Mouse (Mus musculus) CH12.LX (cell line): ENCODE data around the gene Gmppa. TPM values are rescaled to one million over a fixed set of nuclear protein-coding genes. Genes with fewer than 3 reads are reported as not detected.

Source experiments
- DNase-seq: peaks from one replicate; pipeline ENCODE4 v3.0.0-alpha.2; 2013; ENCODE audit errors: extremely low read depth
- H3K27ac ChIP-seq: 2 replicates; pipeline ENCODE4 v1.5.1; 2012; ENCODE audit warnings: low read depth, mild to moderate bottlenecking, control low read depth, moderate library complexity; ENCODE audit not compliant: insufficient read depth
- H3K27me3 ChIP-seq: replicated peaks from 2 replicates; pipeline ENCODE3; 2012; ENCODE audit warnings: inconsistent platforms
- H3K36me3 ChIP-seq, 2 experiments: replicated peaks in 1 of 2; 2 replicates each; pipeline versions ENCODE3 to v1.6.1; 2012; ENCODE audit warnings: inconsistent platforms in 1 of 2, low read length in 1 of 2, mild to moderate bottlenecking in 1 of 2, mixed read lengths in 1 of 2, moderate library complexity in 1 of 2; ENCODE audit not compliant: control insufficient read depth in 1 of 2, insufficient read depth in 1 of 2
- H3K4me1 ChIP-seq, 2 experiments: 2 replicates each; pipeline ENCODE4 v1.6.1; 2012; ENCODE audit warnings: inconsistent platforms in 1 of 2, moderate library complexity in 1 of 2; ENCODE audit not compliant: insufficient read depth in 2 of 2, control insufficient read depth in 1 of 2
- H3K4me2 ChIP-seq: 2 replicates; pipeline ENCODE4 v1.6.1; 2012; ENCODE audit warnings: low read depth, mild to moderate bottlenecking, control low read depth; ENCODE audit not compliant: poor library complexity, insufficient read depth, severe bottlenecking
- H3K4me3 ChIP-seq, 3 experiments: fragments of 150-350 bp in 1 of 3; sonication (generic) in 1 of 3; replicated peaks in 1 of 3; 2 replicates each; pipeline versions ENCODE3 to v1.5.1; 2011 to 2012; ENCODE audit warnings: low read depth in 2 of 3, low read length in 2 of 3, mild to moderate bottlenecking in 2 of 3, moderate library complexity in 2 of 3, control low read depth in 1 of 3, improper control_type of control experiment in 1 of 3, inconsistent platforms in 1 of 3, mixed read lengths in 1 of 3; ENCODE audit not compliant: poor library complexity in 1 of 3
- H3K79me2 ChIP-seq: replicated peaks from 2 replicates; pipeline ENCODE4 v1.6.1; 2012; ENCODE audit warnings: mild to moderate bottlenecking, moderate library complexity; ENCODE audit not compliant: control insufficient read depth, poor library complexity, insufficient read depth, severe bottlenecking; ENCODE audit errors: extremely low read depth
- H3K9ac ChIP-seq: 2 replicates; pipeline ENCODE4 v1.6.1; 2012; ENCODE audit warnings: low read depth, mild to moderate bottlenecking, control low read depth, moderate library complexity; ENCODE audit not compliant: insufficient read depth
- H3K9me3 ChIP-seq: replicated peaks from 2 replicates; pipeline ENCODE3; 2012; ENCODE audit warnings: low read length, inconsistent platforms, mixed read lengths
- CHD1 ChIP-seq: IDR thresholded peaks from 2 replicates; pipeline ENCODE4 v1.6.1; 2012; ENCODE audit warnings: low read depth, low read length, improper control_type of control experiment, inconsistent platforms
- ELF1 ChIP-seq: IDR thresholded peaks from 2 replicates; pipeline ENCODE4 v1.6.1; 2014; ENCODE audit warnings: low read depth, mild to moderate bottlenecking, inconsistent platforms, low read length, improper control_type of control experiment
- HCFC1 ChIP-seq: IDR thresholded peaks from 2 replicates; pipeline ENCODE4 v1.6.1; 2012; ENCODE audit warnings: low read depth, mild to moderate bottlenecking, inconsistent platforms, low read length, improper control_type of control experiment
- IRF4 ChIP-seq: IDR thresholded peaks from 2 replicates; pipeline ENCODE4 v1.6.1; 2014; ENCODE audit warnings: low read depth, mild to moderate bottlenecking, inconsistent platforms, low read length, improper control_type of control experiment
- JUN ChIP-seq: IDR thresholded peaks from 2 replicates; pipeline ENCODE4 v1.6.1; 2011; ENCODE audit warnings: low read depth, mild to moderate bottlenecking, low read length, improper control_type of control experiment, moderate library complexity; ENCODE audit not compliant: insufficient read depth
- MAX ChIP-seq: IDR thresholded peaks from 2 replicates; pipeline ENCODE4 v1.6.1; 2011; ENCODE audit warnings: low read length, improper control_type of control experiment
- MAZ ChIP-seq: IDR thresholded peaks from 2 replicates; pipeline ENCODE4 v1.6.1; 2012; ENCODE audit warnings: low read depth, mild to moderate bottlenecking, inconsistent platforms, low read length, improper control_type of control experiment, moderate library complexity
- MXI1 ChIP-seq: IDR thresholded peaks from 2 replicates; pipeline ENCODE4 v1.6.1; 2011; ENCODE audit warnings: mild to moderate bottlenecking, low read depth, low read length, improper control_type of control experiment
- NELFE ChIP-seq: IDR thresholded peaks from 2 replicates; pipeline ENCODE4 v1.6.1; 2011; ENCODE audit warnings: low read depth, low read length, improper control_type of control experiment
- PAX5 ChIP-seq: IDR thresholded peaks from 2 replicates; pipeline ENCODE4 v1.6.1; 2012; ENCODE audit warnings: low read length, inconsistent platforms, mixed read lengths
- POLR2A ChIP-seq: IDR thresholded peaks from 2 replicates; pipeline ENCODE4 v1.6.1; 2011; ENCODE audit warnings: low read depth, mild to moderate bottlenecking, improper control_type of control experiment, low read length
- POLR2AphosphoS2 ChIP-seq: IDR thresholded peaks from 2 replicates; pipeline ENCODE4 v1.6.1; 2011; ENCODE audit warnings: low read depth, low read length, improper control_type of control experiment
- RAD21 ChIP-seq: IDR thresholded peaks from 2 replicates; pipeline ENCODE4 v1.6.1; 2011; ENCODE audit warnings: low read depth, mild to moderate bottlenecking, low read length, improper control_type of control experiment, moderate library complexity
- SMC3 ChIP-seq: IDR thresholded peaks from 2 replicates; pipeline ENCODE4 v1.6.1; 2011; ENCODE audit warnings: low read depth, low read length, improper control_type of control experiment
- USF1 ChIP-seq: IDR thresholded peaks from 2 replicates; pipeline ENCODE4 v1.6.1; 2014; ENCODE audit warnings: low read depth, mild to moderate bottlenecking, inconsistent platforms, low read length, improper control_type of control experiment
- ZC3H11A ChIP-seq: IDR thresholded peaks from 2 replicates; pipeline ENCODE4 v1.6.1; 2012; ENCODE audit warnings: low read depth, mild to moderate bottlenecking, inconsistent platforms, low read length, improper control_type of control experiment
- ZNF384 ChIP-seq: IDR thresholded peaks from 2 replicates; pipeline ENCODE4 v1.6.1; 2012; ENCODE audit warnings: low read depth, low read length, improper control_type of control experiment, inconsistent platforms
- dilution Hi-C: fragments of 300-500 bp; cut with MboI; formaldehyde crosslinking; loops from 2 replicates; pipeline ENCODE4 v1.14.3; 2020; ENCODE audit warnings: low sequenced_read_pairs; ENCODE audit not compliant: extremely low pct_unique_long_range_greater_than_20kb, extremely low pct_ligation_motif_present
- in situ Hi-C: fragments of 300-500 bp; cut with MboI; formaldehyde crosslinking; loops from 3 replicates; pipeline ENCODE4 v1.14.3; 2019; ENCODE audit warnings: low sequenced_read_pairs, low pct_ligation_motif_present, low pct_unique_long_range_greater_than_20kb, mixed read lengths
- polyA plus RNA-seq: library from polyadenylated mRNA; unstranded; fragments of >175 nt; gene quantifications from 2 replicates; pipeline ENCODE4 v1.2.1, GENCODE M21; 2012; ENCODE audit warnings: low read depth; ENCODE audit not compliant: insufficient read length
- total RNA-seq, 2 experiments: library from RNA; depleted of rRNA; stranded (reverse); fragments of 300-350 nt in 1 of 2; fragments of >200 nt in 1 of 2; gene quantifications; 2 replicates each; pipeline ENCODE4 v1.2.3; 2012 to 2014

Gmppa gene
- total and polyA plus RNA-seq, 3 experiments, result 102 to 153 (median 126) TPM

DNA sequence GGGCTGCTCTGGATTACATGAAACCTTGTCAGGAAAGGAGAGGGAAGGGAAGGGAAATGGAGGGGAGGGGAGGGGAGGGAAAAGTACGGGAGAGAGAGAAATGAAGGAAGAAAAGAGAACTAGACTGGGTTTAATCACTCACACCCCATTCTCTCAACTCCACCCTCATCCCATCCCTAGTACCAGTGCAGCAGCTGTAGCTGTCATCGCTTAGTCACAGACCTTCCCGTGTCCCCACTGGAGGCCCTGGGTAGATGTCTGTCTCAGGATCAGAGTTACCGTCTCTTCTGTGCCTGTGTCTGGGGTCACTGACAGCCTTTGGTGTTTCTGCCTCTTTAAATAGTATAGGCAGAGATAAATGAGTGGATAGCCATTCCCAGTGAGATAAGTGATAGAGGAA lies 27.5 kb upstream of the Gmppa start:
- Histone ChIP-seq H3K4me1 (peaks cover 0 to 2% of the 10 kb centered on the region in 2 experiments; a peak in 1 of 4 replicates), H3K9me3 (no peaks in the 10 kb centered on the region), H3K4me3 (no peak overlapping the region), H3K9ac (no peak overlapping the region), H3K27me3 (no peaks in the 10 kb centered on the region), H3K27ac (no peak overlapping the region), H3K36me3 (peaks cover 30 to 93% of the 10 kb centered on the region in 2 experiments), H3K4me2 (no peak overlapping the region), H3K79me2 (no peaks in the 10 kb centered on the region)
- dilution Hi-C loops (no loop called here), in situ Hi-C loops (no loop called here)
- DNase-seq, result no peak
- TF ChIP-seq PAX5 (no peak), JUN (no peak), CHD1 (no peak), MAZ (no peak), HCFC1 (no peak)

DNA sequence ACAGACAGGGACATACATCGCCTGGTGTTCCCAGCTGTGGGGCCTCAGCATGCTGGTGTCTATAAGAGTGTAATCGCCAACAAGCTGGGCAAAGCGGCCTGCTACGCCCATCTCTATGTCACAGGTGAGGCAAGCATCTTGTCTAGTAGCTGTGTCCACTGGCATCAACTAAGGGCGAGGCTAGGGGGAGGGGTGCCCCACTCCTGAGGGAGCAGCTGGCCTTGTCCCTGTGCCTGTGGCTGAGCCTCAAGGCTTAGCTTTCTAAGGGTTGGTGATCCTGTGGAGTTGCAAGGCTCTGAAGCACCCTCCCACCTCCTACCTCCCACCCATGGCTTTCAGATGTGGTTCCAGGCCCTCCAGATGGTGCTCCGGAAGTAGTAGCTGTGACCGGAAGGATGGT lies 25.8 kb upstream of the Gmppa start:
- in situ Hi-C loops (no loop called here), dilution Hi-C loops (no loop called here)
- no peak overlapping the region for H3K4me3 ChIP-seq
- no peak overlapping the region for H3K27ac ChIP-seq
- H3K79me2 ChIP-seq, result no peaks in the 10 kb centered on the region
- peaks cover 0 to 6% of the 10 kb centered on the region in 2 experiments; a peak in 1 of 4 replicates for H3K4me1 ChIP-seq
- no peak for DNase-seq
- no peak overlapping the region for H3K9ac ChIP-seq
- no peaks in the 10 kb centered on the region for H3K9me3 ChIP-seq
- TF ChIP-seq MAX (no peak), IRF4 (no peak), USF1 (no peak), MXI1 (no peak), POLR2A (no peak), PAX5 (no peak), ELF1 (no peak), ZC3H11A (no peak), RAD21 (no peak), ZNF384 (no peak), POLR2AphosphoS2 (no peak), SMC3 (no peak), NELFE (no peak), HCFC1 (no peak)
- H3K27me3 ChIP-seq, result no peaks in the 10 kb centered on the region
- no peak overlapping the region for H3K4me2 ChIP-seq
- peaks cover 14 to 90% of the 10 kb centered on the region in 2 experiments for H3K36me3 ChIP-seq
